Mouse (Mus musculus) lung, embryonic 15.5 days (tissue): ENCODE results near the gene Clca3a2. TPM values are rescaled to one million over a fixed set of nuclear protein-coding genes. Genes with fewer than 3 reads are reported as not detected.
"Not testable (repeated sequence)": the region's sequence is repeated elsewhere in the genome, so short reads cannot be mapped to it uniquely, and the experiment has no call there.

ENCODE experiments used
- ATAC-seq: fragments of 200-750 bp; cut with Nextera tagmentation; 2 replicates; pipeline ENCODE4 v1.8.0; 2017; ENCODE audit warnings: moderate number of reproducible peaks, borderline replicate concordance; ENCODE audit not compliant: low FRiP score, low TSS enrichment; ENCODE audit errors: extremely low read depth
- H3K27ac ChIP-seq: fragments of 300-500 bp; sonication (generic); 2 replicates; pipeline ENCODE4 v1.5.1; 2015; ENCODE audit warnings: moderate library complexity, mild to moderate bottlenecking, inconsistent platforms
- H3K27me3 ChIP-seq: fragments of 300-500 bp; sonication (generic); 2 replicates; pipeline ENCODE4 v1.6.1; 2015; ENCODE audit warnings: inconsistent platforms
- H3K36me3 ChIP-seq: fragments of 300-500 bp; sonication (generic); 2 replicates; pipeline ENCODE4 v1.6.1; 2015; ENCODE audit warnings: inconsistent platforms
- H3K4me1 ChIP-seq: fragments of 300-500 bp; sonication (generic); 2 replicates; pipeline ENCODE4 v1.6.1; 2015; ENCODE audit warnings: inconsistent platforms
- H3K4me2 ChIP-seq: fragments of 300-500 bp; sonication (generic); 2 replicates; pipeline ENCODE4 v1.6.1; 2015; ENCODE audit warnings: inconsistent platforms, mild to moderate bottlenecking, moderate library complexity
- H3K4me3 ChIP-seq: fragments of 300-500 bp; sonication (generic); 2 replicates; pipeline ENCODE4 v1.5.1; 2015; ENCODE audit warnings: mild to moderate bottlenecking, inconsistent platforms
- H3K9ac ChIP-seq: fragments of 300-500 bp; sonication (generic); 2 replicates; pipeline ENCODE4 v1.6.1; 2015; ENCODE audit warnings: inconsistent platforms
- H3K9me3 ChIP-seq: fragments of 300-500 bp; sonication (generic); 2 replicates; pipeline ENCODE4 v1.6.1; 2016; ENCODE audit warnings: inconsistent platforms
- WGBS: fragments of 180-500 bp; shearing (Covaris S2); methylation state at CpG from one replicate; pipeline ENCODE4 v1.1.7; 2015; 5-methylcytosine and 5-hydroxymethylcytosine counted together
- polyA plus RNA-seq: library from polyadenylated mRNA; unstranded; fragments of >200 nt; fragmentation: Nextera tagmentation; extraction: Ambion mirVana; gene quantifications from 2 replicates; pipeline ENCODE4 v1.2.1, GENCODE M21; 2015

Gene Clca3a2
- polyA plus RNA-seq, 1 experiment from 2014 or later: 1.4 TPM

DNA sequence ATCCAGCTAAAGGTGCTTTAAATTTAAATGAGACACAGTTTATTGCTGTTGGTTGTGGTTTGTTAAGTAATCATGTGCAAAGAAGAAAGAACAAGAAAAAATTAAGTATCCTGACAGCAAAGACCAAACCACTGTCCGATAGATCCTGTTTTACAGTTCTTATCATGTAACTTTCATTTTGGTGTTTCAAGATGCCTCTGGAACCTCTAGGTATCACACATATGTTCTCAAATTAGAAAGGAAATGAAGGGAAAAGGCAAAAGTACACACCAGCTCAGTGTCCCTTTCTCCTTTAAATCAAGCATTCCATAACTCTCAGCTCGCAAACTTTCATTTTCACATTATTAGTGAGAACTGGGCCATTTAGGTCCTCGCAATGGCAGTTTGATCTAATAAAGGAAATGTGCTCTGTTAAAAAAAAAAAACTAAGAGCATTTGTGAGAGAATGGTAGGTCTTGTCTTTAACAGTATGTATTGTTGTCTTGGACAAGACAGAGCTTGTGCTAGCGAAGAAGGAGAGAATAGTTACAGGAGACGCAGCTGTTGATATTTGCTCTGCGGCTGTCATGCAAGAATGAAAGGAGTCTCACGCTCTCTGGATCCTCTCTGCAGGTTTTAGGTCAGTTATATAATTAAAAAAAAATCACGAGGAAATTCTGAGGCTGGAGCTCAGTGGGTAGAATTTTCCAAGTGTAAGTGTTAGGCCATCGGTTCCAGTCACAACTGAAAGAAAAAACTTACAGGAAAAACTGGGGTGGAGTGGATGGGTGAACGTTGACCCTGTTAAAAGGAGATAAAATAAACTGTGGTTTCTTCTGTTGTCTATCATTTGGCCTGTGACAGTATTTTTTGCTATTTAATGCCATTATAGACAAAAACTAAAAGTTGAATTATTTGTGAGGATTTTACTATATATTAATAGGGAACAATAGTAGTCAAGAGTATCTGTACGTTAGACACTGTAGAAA is 33.8 kb downstream of the Clca3a2 start:
- no peak overlapping the region for H3K4me2 ChIP-seq
- no peaks in the 10 kb centered on the region for H3K27me3 ChIP-seq
- no peak for ATAC-seq
- H3K4me3 ChIP-seq: no peak overlapping the region
- no peak overlapping the region for H3K9ac ChIP-seq
- 70% methylated on average over 11 of the region's 11 CpGs for WGBS
- H3K36me3 ChIP-seq: no peaks in the 10 kb centered on the region
- H3K9me3 ChIP-seq: no peaks in the 10 kb centered on the region
- no peak overlapping the region for H3K27ac ChIP-seq
- no peaks in the 10 kb centered on the region for H3K4me1 ChIP-seq

DNA sequence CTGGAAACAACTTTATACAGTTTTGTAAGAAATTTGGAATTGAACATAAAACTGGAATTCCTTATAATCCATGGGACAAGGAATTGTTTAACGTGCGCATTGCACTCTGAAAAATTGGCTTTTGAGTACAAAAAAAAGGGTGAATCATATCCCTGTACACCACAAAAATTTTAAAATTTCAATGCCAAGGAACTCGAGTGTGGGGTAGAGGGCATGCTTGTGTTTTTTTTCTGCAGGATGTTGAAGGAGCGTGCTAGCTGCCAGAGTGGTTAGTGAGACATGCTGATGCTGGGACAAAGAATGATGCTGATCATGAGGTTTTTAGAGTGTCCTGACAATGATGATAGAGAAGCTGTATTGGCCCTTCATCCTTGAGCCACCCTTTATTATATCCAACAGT is 54.1 kb downstream of the Clca3a2 start:
- ATAC-seq: no peak
- H3K4me2 ChIP-seq: no peak overlapping the region
- no peaks in the 10 kb centered on the region for H3K36me3 ChIP-seq
- H3K9ac ChIP-seq: no peak overlapping the region
- WGBS: 79% methylated on average over 4 of the region's 4 CpGs
- no peak overlapping the region for H3K27ac ChIP-seq
- H3K4me1 ChIP-seq: peaks cover 12% of the 10 kb centered on the region
- H3K9me3 ChIP-seq: no peaks in the 10 kb centered on the region
- H3K4me3 ChIP-seq: no peak overlapping the region
- no peaks in the 10 kb centered on the region for H3K27me3 ChIP-seq

GRCm38 (mm10) chr3:144761454-144761853 is 57.8 kb downstream of the Clca3a2 start:
- 26% methylated on average over 6 of the region's 6 CpGs for WGBS
- peaks cover 12% of the 10 kb centered on the region for H3K4me1 ChIP-seq
- no peak overlapping the region for H3K4me3 ChIP-seq
- H3K9me3 ChIP-seq: no peaks in the 10 kb centered on the region
- H3K4me2 ChIP-seq: peak overlapping the region; percentile 18; the same call in 1 of the 2 replicates
- peak overlapping the region; percentile 62 for H3K27ac ChIP-seq
- H3K9ac ChIP-seq: no peak overlapping the region
- H3K27me3 ChIP-seq: no peaks in the 10 kb centered on the region
- no peaks in the 10 kb centered on the region for H3K36me3 ChIP-seq
- no peak for ATAC-seq

GRCm38 (mm10) chr3:144760592-144761309 is 58.5 kb downstream of the Clca3a2 start, which contains the start of gene Clca3a1:
TSS of gene Clca3a1 (minus strand) at chr3:144760977.
- Histone ChIP-seq H3K4me2 (peak within 1 kb of the TSS; percentile 18), H3K36me3 (no peaks in the 10 kb centered on the region), H3K4me3 (no peak within 1 kb of the TSS), H3K9ac (no peak within 1 kb of the TSS), H3K27me3 (no peaks in the 10 kb centered on the region), H3K4me1 (peaks cover 12% of the 10 kb centered on the region), H3K9me3 (no peaks in the 10 kb centered on the region), H3K27ac (peak within 1 kb of the TSS; percentile 62)
- peak; percentile 69; the same call in 1 of the 2 replicates for ATAC-seq
- 26% methylated on average over 11 of the region's 11 CpGs for WGBS

DNA sequence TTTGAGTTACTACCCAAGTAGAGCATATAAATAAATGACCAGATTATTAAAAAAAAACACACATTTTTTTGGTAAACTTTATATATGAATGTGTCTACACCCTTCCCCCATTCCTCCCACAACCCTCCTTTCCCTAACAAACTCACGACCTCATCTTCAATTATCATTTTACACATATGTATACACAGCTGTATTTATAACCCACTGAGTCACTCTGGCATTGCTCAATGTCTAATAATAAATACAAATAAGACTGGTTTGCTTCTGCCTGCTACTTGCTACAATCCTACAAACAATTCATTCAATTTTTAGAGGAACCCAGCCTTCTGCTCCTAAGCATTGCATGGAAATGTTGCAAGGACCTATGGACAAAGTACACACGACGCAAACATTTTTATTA is 59.6 kb downstream of the Clca3a2 start:
- Histone ChIP-seq H3K27ac (no peak overlapping the region), H3K4me3 (no peak overlapping the region), H3K27me3 (no peaks in the 10 kb centered on the region), H3K4me2 (no peak overlapping the region; the same call in 1 of the 2 replicates), H3K9me3 (no peaks in the 10 kb centered on the region), H3K4me1 (peaks cover 12% of the 10 kb centered on the region), H3K36me3 (no peaks in the 10 kb centered on the region), H3K9ac (no peak overlapping the region)
- no peak for ATAC-seq
- 69% methylated on average over 3 of the region's 3 CpGs for WGBS

DNA sequence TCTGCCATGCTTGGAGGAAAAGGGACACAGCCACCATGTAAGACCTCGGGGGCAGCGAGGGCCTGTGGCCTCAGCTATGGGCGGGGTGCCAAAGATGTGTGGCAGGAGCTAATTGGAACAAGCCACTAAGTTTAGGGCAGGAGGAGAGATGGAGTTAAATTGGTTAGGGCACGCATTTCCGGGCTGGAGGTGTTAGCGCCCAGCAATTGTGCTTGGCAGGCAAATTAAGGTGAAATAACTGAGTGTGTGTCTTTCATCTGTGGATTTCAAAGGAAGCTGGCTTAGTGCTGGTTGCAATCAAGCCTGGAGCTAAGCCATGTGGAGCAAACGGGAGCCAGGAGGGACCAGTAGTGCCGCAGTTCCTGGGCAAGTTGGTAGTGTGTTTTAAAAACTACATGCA is 63.2 kb downstream of the Clca3a2 start:
- not testable (repeated sequence) for ATAC-seq
- WGBS: 86% methylated on average over 8 of the region's 8 CpGs

DNA sequence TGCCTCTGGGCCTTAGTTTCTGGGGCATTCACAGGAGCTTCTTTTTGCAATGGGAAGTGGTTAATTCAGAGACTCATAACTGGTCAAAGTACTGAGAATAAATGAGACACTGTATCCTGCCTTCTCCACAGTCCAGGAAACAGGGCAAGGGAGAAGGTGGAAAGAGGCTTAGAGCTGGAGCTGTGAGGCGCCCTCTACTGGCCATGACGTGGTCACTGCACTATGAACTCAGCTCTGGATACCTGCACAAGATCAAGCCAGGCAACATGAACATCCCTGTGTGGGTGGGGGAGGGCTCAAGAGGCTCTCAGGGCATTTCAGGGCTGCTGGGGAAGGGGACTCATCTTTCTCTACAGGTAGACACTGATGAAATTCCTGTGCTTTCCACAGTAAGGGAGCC is 66.2 kb downstream of the Clca3a2 start:
- H3K4me3 ChIP-seq: no peak overlapping the region
- H3K27me3 ChIP-seq: no peaks in the 10 kb centered on the region
- H3K36me3 ChIP-seq: no peaks in the 10 kb centered on the region
- H3K27ac ChIP-seq: no peak overlapping the region
- no peak overlapping the region for H3K4me2 ChIP-seq
- no peaks in the 10 kb centered on the region for H3K9me3 ChIP-seq
- no peak overlapping the region for H3K9ac ChIP-seq
- H3K4me1 ChIP-seq: no peaks in the 10 kb centered on the region
- 6% methylated on average over 2 of the region's 2 CpGs for WGBS
- no peak for ATAC-seq

More for the DNA sequence above, 63.2 kb downstream of the Clca3a2 start:
- not testable (repeated sequence) for H3K27me3 ChIP-seq, H3K9ac ChIP-seq, H3K9me3 ChIP-seq, H3K4me3 ChIP-seq, H3K4me2 ChIP-seq, H3K27ac ChIP-seq, H3K36me3 ChIP-seq, H3K4me1 ChIP-seq

GRCm38 (mm10) chr3:144749062-144749963 is 70.0 kb downstream of the Clca3a2 start:
- not testable (repeated sequence) for H3K9me3 ChIP-seq, H3K36me3 ChIP-seq, H3K9ac ChIP-seq, H3K4me3 ChIP-seq, H3K27me3 ChIP-seq, H3K4me2 ChIP-seq, H3K27ac ChIP-seq, H3K4me1 ChIP-seq
- ATAC-seq: 0 out of 2 replicates have a peak, but pooled peaks have one; percentile 27
- WGBS: 35% methylated on average over 19 of the region's 21 CpGs

DNA sequence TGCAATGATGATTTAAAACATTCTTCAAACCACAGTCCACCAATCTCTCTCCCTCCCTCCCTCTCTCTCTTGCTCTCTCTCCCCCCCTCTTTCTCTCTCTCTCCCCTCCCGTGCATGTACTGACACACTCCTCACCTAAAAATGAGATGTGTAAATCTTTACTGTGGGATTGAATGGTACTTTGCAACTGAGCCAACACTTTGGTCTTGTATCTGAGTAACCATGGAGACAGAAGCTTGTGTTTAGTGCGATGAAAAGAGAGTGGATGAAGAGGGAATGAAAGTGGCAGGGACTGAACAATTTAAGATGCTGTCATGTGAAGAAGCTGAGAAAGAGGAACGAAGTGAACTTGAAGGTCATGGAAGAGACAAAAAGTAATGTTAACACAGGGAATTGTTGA is 71.6 kb downstream of the Clca3a2 start:
- not testable (repeated sequence) for ATAC-seq, H3K4me3 ChIP-seq, H3K27ac ChIP-seq, H3K27me3 ChIP-seq, H3K4me1 ChIP-seq, H3K9me3 ChIP-seq, H3K36me3 ChIP-seq, H3K4me2 ChIP-seq, H3K9ac ChIP-seq
- 15% methylated on average over 3 of the region's 3 CpGs for WGBS
